Mouse (Mus musculus) brain, embryonic 14.5 days (tissue): ENCODE data around the gene L3mbtl2.

Experiments
- CTCF ChIP-seq: fragments of 200-500 bp; IDR thresholded peaks from 2 replicates; pipeline ENCODE4 v1.5.1; 2012; ENCODE audit warnings: inconsistent platforms, mild to moderate bottlenecking, moderate library complexity, borderline replicate concordance; ENCODE audit not compliant: insufficient read depth, insufficient read length; ENCODE audit errors: extremely low read depth
- POLR2A ChIP-seq: fragments of 200-500 bp; IDR thresholded peaks from 2 replicates; pipeline ENCODE4 v1.6.1; 2012; ENCODE audit warnings: mild to moderate bottlenecking, inconsistent platforms, borderline replicate concordance; ENCODE audit not compliant: poor library complexity, insufficient read depth, insufficient read length, severe bottlenecking; ENCODE audit errors: extremely low read depth

DNA sequence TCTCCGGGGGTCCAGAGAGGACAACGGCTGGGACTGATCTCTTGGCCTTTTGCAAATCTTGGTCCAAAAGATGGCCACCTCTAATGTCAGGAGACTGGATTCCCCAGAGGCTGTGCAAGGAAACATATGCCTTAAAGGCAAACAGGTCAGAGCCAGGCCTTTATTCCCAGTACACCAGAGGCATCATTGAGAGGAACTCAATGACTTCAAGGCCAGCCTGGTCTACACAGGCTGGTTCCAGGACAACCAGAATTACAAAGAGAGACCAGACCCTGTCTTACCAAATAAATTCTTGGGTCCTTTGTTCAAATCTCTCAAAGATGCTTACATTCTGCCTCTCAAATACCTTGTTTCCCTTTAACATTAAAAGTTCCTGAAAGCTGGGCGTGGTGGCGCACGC lies 58.7 kb downstream of the L3mbtl2 start:
- no peak for TF ChIP-seq CTCF
- no peak for TF ChIP-seq POLR2A
